Mouse (Mus musculus) kidney, embryonic 14.5 days (tissue): ENCODE measurements around the gene Sirt4. TPM values are rescaled to one million over a fixed set of nuclear protein-coding genes. Genes with fewer than 3 reads are reported as not detected.
A peak's percentile ranks its signal among the peaks of the same experiment; 100 is the strongest.

Source experiments
- ATAC-seq: fragments of 200-750 bp; cut with Nextera tagmentation; 2 replicates; pipeline ENCODE4 v1.8.0; 2017; ENCODE audit warnings: moderate number of reproducible peaks, mild to moderate bottlenecking, moderate TSS enrichment, moderate library complexity; ENCODE audit not compliant: low FRiP score, low TSS enrichment
- H3K27ac ChIP-seq: fragments of 300-500 bp; sonication (generic); 2 replicates; pipeline ENCODE4 v1.5.1; 2014; ENCODE audit warnings: low read depth, mild to moderate bottlenecking, low read length, moderate library complexity, mixed read lengths
- H3K27me3 ChIP-seq: fragments of 300-500 bp; sonication (generic); 2 replicates; pipeline ENCODE4 v1.6.1; 2014; ENCODE audit warnings: mild to moderate bottlenecking, low read length; ENCODE audit not compliant: control insufficient read depth, insufficient read depth
- H3K36me3 ChIP-seq: fragments of 300-500 bp; sonication (generic); 2 replicates; pipeline ENCODE4 v1.6.1; 2014; ENCODE audit warnings: low read length, mixed read lengths; ENCODE audit not compliant: control insufficient read depth, insufficient read depth
- H3K4me1 ChIP-seq: fragments of 300-500 bp; sonication (generic); 2 replicates; pipeline ENCODE4 v1.6.1; 2014; ENCODE audit warnings: low read length, mixed read lengths; ENCODE audit not compliant: control insufficient read depth, insufficient read depth
- H3K4me2 ChIP-seq: fragments of 300-500 bp; sonication (generic); replicated peaks from 2 replicates; pipeline ENCODE4 v1.6.1; 2014; ENCODE audit warnings: low read depth, mild to moderate bottlenecking, low read length
- H3K4me3 ChIP-seq: fragments of 300-500 bp; sonication (generic); 2 replicates; pipeline ENCODE4 v1.5.1; 2014; ENCODE audit warnings: mild to moderate bottlenecking, low read length
- H3K9ac ChIP-seq: fragments of 300-500 bp; sonication (generic); 2 replicates; pipeline ENCODE4 v1.6.1; 2014; ENCODE audit warnings: low read depth, mild to moderate bottlenecking, low read length, moderate library complexity
- H3K9me3 ChIP-seq: fragments of 300-500 bp; sonication (generic); 2 replicates; pipeline ENCODE4 v1.6.1; 2016; ENCODE audit warnings: low read length; ENCODE audit not compliant: control insufficient read depth
- WGBS: fragments of 180-500 bp; shearing (Covaris S2); extraction: QIAGEN DNeasy Blood & Tissue Kit; methylation state at CpG from one replicate; pipeline ENCODE4 v1.1.7; 2014; 5-methylcytosine and 5-hydroxymethylcytosine counted together
- polyA plus RNA-seq: library from polyadenylated mRNA; unstranded; fragments of >200 nt; fragmentation: Nextera tagmentation; extraction: Ambion mirVana; gene quantifications from 2 replicates; pipeline ENCODE4 v1.2.1, GENCODE M21; 2014

Gene Sirt4
- polyA plus RNA-seq, 1 experiment from 2014 or later: 20.9 TPM

- no peak overlapping the region for H3K4me2 ChIP-seq
Observed at GRCm38 (mm10) chr5:115516908-115517307, 32.4 kb upstream of the Sirt4 start.

GRCm38 (mm10) chr5:115516081-115516907 lies 31.8 kb upstream of the Sirt4 start:
- H3K4me2 ChIP-seq: no peak overlapping the region
- WGBS: 73% methylated on average over 32 of the region's 32 CpGs
- no peak overlapping the region for H3K4me3 ChIP-seq
- peak overlapping the region; percentile 59; the same call in 1 of the 2 replicates for H3K27ac ChIP-seq
- H3K36me3 ChIP-seq: no peaks in the 10 kb centered on the region
- H3K27me3 ChIP-seq: no peaks in the 10 kb centered on the region
- no peak overlapping the region for H3K9ac ChIP-seq
- no peak for ATAC-seq
- H3K9me3 ChIP-seq: no peaks in the 10 kb centered on the region
- peaks cover 30% of the 10 kb centered on the region for H3K4me1 ChIP-seq

More at GRCm38 (mm10) chr5:115516908-115517307, 32.4 kb upstream of the Sirt4 start:
- Histone ChIP-seq H3K9me3 (no peaks in the 10 kb centered on the region), H3K4me1 (peaks cover 36% of the 10 kb centered on the region), H3K9ac (no peak overlapping the region), H3K4me3 (no peak overlapping the region), H3K36me3 (no peaks in the 10 kb centered on the region), H3K27me3 (no peaks in the 10 kb centered on the region), H3K27ac (peak overlapping the region; percentile 59; the same call in 1 of the 2 replicates)
- 88% methylated on average over 7 of the region's 7 CpGs for WGBS
- no peak for ATAC-seq

- peaks cover 25% of the 10 kb centered on the region for H3K4me1 ChIP-seq
- no peaks in the 10 kb centered on the region for H3K9me3 ChIP-seq
- H3K27me3 ChIP-seq: no peaks in the 10 kb centered on the region
- H3K36me3 ChIP-seq: no peaks in the 10 kb centered on the region
- H3K9ac ChIP-seq: no peak overlapping the region
- no peak overlapping the region for H3K4me3 ChIP-seq
- H3K4me2 ChIP-seq: no peak overlapping the region; the same call in 1 of the 2 replicates
- H3K27ac ChIP-seq: peak overlapping the region; percentile 65
- WGBS: 53% methylated on average over 20 of the region's 20 CpGs
- ATAC-seq: peak; percentile 60
Observed at GRCm38 (mm10) chr5:115514896-115515587, 30.5 kb upstream of the Sirt4 start.

GRCm38 (mm10) chr5:115514346-115514745 lies 29.8 kb upstream of the Sirt4 start:
- no peak overlapping the region for H3K9ac ChIP-seq
- WGBS: 61% methylated on average over 6 of the region's 6 CpGs

GRCm38 (mm10) chr5:115513721-115514120 lies 29.2 kb upstream of the Sirt4 start:
- Histone ChIP-seq H3K4me3 (no peak overlapping the region), H3K4me2 (no peak overlapping the region), H3K27me3 (no peaks in the 10 kb centered on the region), H3K36me3 (no peaks in the 10 kb centered on the region), H3K9ac (no peak overlapping the region), H3K27ac (no peak overlapping the region), H3K9me3 (no peaks in the 10 kb centered on the region), H3K4me1 (peaks cover 35% of the 10 kb centered on the region)
- WGBS: 94% methylated on average over 16 of the region's 16 CpGs
- ATAC-seq: no peak

More at GRCm38 (mm10) chr5:115514346-115514745, 29.8 kb upstream of the Sirt4 start:
- H3K36me3 ChIP-seq: no peaks in the 10 kb centered on the region
- no peak for ATAC-seq
- no peaks in the 10 kb centered on the region for H3K27me3 ChIP-seq
- H3K4me2 ChIP-seq: no peak overlapping the region
- no peaks in the 10 kb centered on the region for H3K9me3 ChIP-seq
- no peak overlapping the region for H3K4me3 ChIP-seq
- peak overlapping the region; percentile 65 for H3K27ac ChIP-seq
- H3K4me1 ChIP-seq: peaks cover 30% of the 10 kb centered on the region

- H3K27ac ChIP-seq: no peak overlapping the region
Observed at GRCm38 (mm10) chr5:115513246-115513645, 28.7 kb upstream of the Sirt4 start.

GRCm38 (mm10) chr5:115512375-115512774 lies 27.9 kb upstream of the Sirt4 start:
- peaks cover 48% of the 10 kb centered on the region for H3K4me1 ChIP-seq

More at GRCm38 (mm10) chr5:115513246-115513645, 28.7 kb upstream of the Sirt4 start:
- 95% methylated on average over 14 of the region's 14 CpGs for WGBS
- Histone ChIP-seq H3K9ac (no peak overlapping the region), H3K4me1 (peaks cover 40% of the 10 kb centered on the region), H3K27me3 (no peaks in the 10 kb centered on the region), H3K4me3 (no peak overlapping the region), H3K9me3 (no peaks in the 10 kb centered on the region), H3K4me2 (no peak overlapping the region), H3K36me3 (no peaks in the 10 kb centered on the region)
- no peak for ATAC-seq

GRCm38 (mm10) chr5:115509790-115510689 lies 25.5 kb upstream of the Sirt4 start:
- WGBS: 72% methylated on average over 15 of the region's 15 CpGs
- H3K4me3 ChIP-seq: peak overlapping the region; percentile 95; the same call in 1 of the 2 replicates
- H3K27me3 ChIP-seq: no peaks in the 10 kb centered on the region
- peak overlapping the region; percentile 61 for H3K4me2 ChIP-seq
- H3K27ac ChIP-seq: peak overlapping the region; percentile 80; the same call in 1 of the 2 replicates
- H3K36me3 ChIP-seq: no peaks in the 10 kb centered on the region
- no peaks in the 10 kb centered on the region for H3K9me3 ChIP-seq
- H3K4me1 ChIP-seq: peaks cover 47% of the 10 kb centered on the region
- ATAC-seq: no peak
- peak overlapping the region; percentile 44; the same call in 1 of the 2 replicates for H3K9ac ChIP-seq

More at GRCm38 (mm10) chr5:115512375-115512774, 27.9 kb upstream of the Sirt4 start:
- no peak for ATAC-seq
- H3K4me3 ChIP-seq: no peak overlapping the region
- no peak overlapping the region for H3K27ac ChIP-seq
- H3K27me3 ChIP-seq: no peaks in the 10 kb centered on the region
- H3K4me2 ChIP-seq: no peak overlapping the region
- 95% methylated on average over 7 of the region's 7 CpGs for WGBS
- H3K9ac ChIP-seq: no peak overlapping the region
- H3K36me3 ChIP-seq: no peaks in the 10 kb centered on the region
- H3K9me3 ChIP-seq: no peaks in the 10 kb centered on the region
